Mouse (Mus musculus) lung, adult 2 months (tissue): ENCODE measurements around the gene Wfdc6a. TPM values are rescaled to one million over a fixed set of nuclear protein-coding genes. Genes with fewer than 3 reads are reported as not detected.
"Not testable (repeated sequence)": the region's sequence is repeated elsewhere in the genome, so short reads cannot be mapped to it uniquely, and the experiment has no call there.

ENCODE experiments used
- DNase-seq: peaks from one replicate; pipeline ENCODE4 v3.0.0; 2022
- H3K4me1 ChIP-seq: fragments of 200-500 bp; 2 replicates; pipeline ENCODE4 v1.6.1; 2011; ENCODE audit warnings: low read length; ENCODE audit not compliant: control insufficient read depth, insufficient read depth
- H3K4me3 ChIP-seq: fragments of 200-500 bp; replicated peaks from 2 replicates; pipeline ENCODE3; 2011; ENCODE audit warnings: low read depth, mild to moderate bottlenecking, control low read depth, low read length; ENCODE audit errors: extremely low read depth
- CTCF ChIP-seq: fragments of 200-500 bp; IDR thresholded peaks from 2 replicates; pipeline ENCODE4 v1.5.1; 2011; ENCODE audit warnings: mild to moderate bottlenecking, low read length, control low read depth; ENCODE audit not compliant: insufficient read depth
- POLR2A ChIP-seq: fragments of 200-500 bp; IDR thresholded peaks from 2 replicates; pipeline ENCODE4 v1.6.1; 2011; ENCODE audit warnings: low read depth, mild to moderate bottlenecking, control low read depth, low read length, borderline replicate concordance; ENCODE audit errors: extremely low read depth
- WGBS: fragments of 180-500 bp; shearing (Covaris S2); methylation state at CpG from one replicate; pipeline ENCODE4 v1.1.7; 2018; 5-methylcytosine and 5-hydroxymethylcytosine counted together
- polyA plus RNA-seq: library from polyadenylated mRNA; depleted of rRNA; stranded (reverse); fragments of >200 nt; gene quantifications from 2 replicates; pipeline ENCODE4 v1.2.3, GENCODE M21; 2012; rRNA removed

Wfdc6a gene
- polyA plus RNA-seq = 2.3 and 2.4 TPM in 2 replicates

GRCm38 (mm10) chr2:164585025-164585725 is at the start of gene Wfdc6a:
TSS of gene Wfdc6a (minus strand) at chr2:164585447.
- 45% methylated on average over 13 of the region's 13 CpGs for WGBS
- H3K4me1 ChIP-seq, DNase-seq, H3K4me3 ChIP-seq: not testable (repeated sequence)

- no peak for DNase-seq
- no peak for TF ChIP-seq POLR2A
- no peak for TF ChIP-seq CTCF
- H3K4me3 ChIP-seq = no peak overlapping the region
- WGBS = 79% methylated on average over 4 of the region's 4 CpGs
- no peaks in the 10 kb centered on the region for H3K4me1 ChIP-seq
These were observed 36.5 kb upstream of the Wfdc6a start for GRCm38 (mm10) chr2:164621775-164622174.

GRCm38 (mm10) chr2:164619050-164619449 is 33.8 kb upstream of the Wfdc6a start:
- no peak for DNase-seq
- no peaks in the 10 kb centered on the region for H3K4me1 ChIP-seq
- H3K4me3 ChIP-seq = no peak overlapping the region
- no peak for TF ChIP-seq POLR2A
- no peak for TF ChIP-seq CTCF
- 55% methylated on average over 5 of the region's 5 CpGs for WGBS

- TF ChIP-seq CTCF (no peak), POLR2A (no peak)
- no peak overlapping the region for H3K4me3 ChIP-seq
- WGBS = 86% methylated on average over 3 of the region's 3 CpGs
- H3K4me1 ChIP-seq = no peaks in the 10 kb centered on the region
- no peak for DNase-seq
These were observed 30.1 kb upstream of the Wfdc6a start for GRCm38 (mm10) chr2:164615386-164615785.

- not testable (repeated sequence) for DNase-seq, H3K4me3 ChIP-seq, H3K4me1 ChIP-seq
- 43% methylated on average over 8 of the region's 8 CpGs for WGBS
- peak; percentile 14; the same call in 1 of the 2 replicates for TF ChIP-seq POLR2A
These were observed 28.2 kb upstream of the Wfdc6a start, which contains the start of the genes Wfdc6b and Wfdc8 for GRCm38 (mm10) chr2:164613471-164613870. TSS of gene Wfdc6b (plus strand) at chr2:164613522. TSS of gene Wfdc8 (minus strand) at chr2:164613626.

- Histone ChIP-seq H3K4me1 (no peaks in the 10 kb centered on the region), H3K4me3 (no peak overlapping the region)
- no peak for DNase-seq
- WGBS = 65% methylated on average over 6 of the region's 6 CpGs
- TF ChIP-seq CTCF (no peak), POLR2A (no peak)
These were observed 23.5 kb upstream of the Wfdc6a start for GRCm38 (mm10) chr2:164608781-164609180.

- no peak overlapping the region for H3K4me3 ChIP-seq
- H3K4me1 ChIP-seq = no peaks in the 10 kb centered on the region
- TF ChIP-seq CTCF (no peak), POLR2A (no peak)
- no peak for DNase-seq
- 90% methylated on average over 8 of the region's 8 CpGs for WGBS
These were observed 19.2 kb upstream of the Wfdc6a start for GRCm38 (mm10) chr2:164604411-164604810.

GRCm38 (mm10) chr2:164603482-164603881 is 18.2 kb upstream of the Wfdc6a start:
- 88% methylated on average over 3 of the region's 3 CpGs for WGBS
- TF ChIP-seq CTCF (no peak), POLR2A (no peak)
- no peak for DNase-seq
- no peak overlapping the region for H3K4me3 ChIP-seq
- no peaks in the 10 kb centered on the region for H3K4me1 ChIP-seq

- 0 out of 2 replicates have a peak, but pooled peaks have one; percentile 8 for TF ChIP-seq CTCF
- TF ChIP-seq POLR2A = no peak
- H3K4me1 ChIP-seq = no peaks in the 10 kb centered on the region
- no peak for DNase-seq
- no peak overlapping the region for H3K4me3 ChIP-seq
- 72% methylated on average over 3 of the region's 3 CpGs for WGBS
These were observed 14.9 kb upstream of the Wfdc6a start for GRCm38 (mm10) chr2:164600179-164600578.

- DNase-seq = no peak
- 70% methylated on average over 4 of the region's 4 CpGs for WGBS
- TF ChIP-seq CTCF = no peak
- no peak for TF ChIP-seq POLR2A
- H3K4me1 ChIP-seq = no peaks in the 10 kb centered on the region
- no peak within 1 kb of the TSS for H3K4me3 ChIP-seq
These were observed 8.2 kb upstream of the Wfdc6a start, which contains the start of gene Eppin for GRCm38 (mm10) chr2:164593494-164593893. TSS of gene Eppin (minus strand) at chr2:164593594.

- Histone ChIP-seq H3K4me3 (no peak overlapping the region), H3K4me1 (no peaks in the 10 kb centered on the region)
- TF ChIP-seq CTCF (peak; percentile 58), POLR2A (no peak)
- WGBS = 6% methylated on average over 4 of the region's 4 CpGs
- no peak for DNase-seq
These were observed 6.8 kb upstream of the Wfdc6a start for GRCm38 (mm10) chr2:164592014-164592413.

- not testable (repeated sequence) for H3K4me1 ChIP-seq, DNase-seq, H3K4me3 ChIP-seq
- 69% methylated on average over 6 of the region's 6 CpGs for WGBS
These were observed 11.9 kb downstream of the Wfdc6a start, which contains the start of gene Spint3 for GRCm38 (mm10) chr2:164573359-164573758. TSS of gene Spint3 (minus strand) at chr2:164573459.
